Mouse (Mus musculus): ENCODE results near the gene Sec14l5.

GRCm38 (mm10) chr16:5109877-5110276, 37.0 kb upstream of the Sec14l5 start:
- TF ChIP-seq CTCF (IDR thresholded peaks at IDR 0.05; ENCODE audit: insufficient read depth, low read depth, low read length) = no peak
- no peak for TF ChIP-seq POLR2A (IDR thresholded peaks at IDR 0.05; ENCODE audit: insufficient read depth, low read depth, low read length)

All from olfactory bulb, adult 2 months (tissue).